Comparison of ENCODE assay signal across 30 mouse cellular contexts in the genomic region with DNA sequence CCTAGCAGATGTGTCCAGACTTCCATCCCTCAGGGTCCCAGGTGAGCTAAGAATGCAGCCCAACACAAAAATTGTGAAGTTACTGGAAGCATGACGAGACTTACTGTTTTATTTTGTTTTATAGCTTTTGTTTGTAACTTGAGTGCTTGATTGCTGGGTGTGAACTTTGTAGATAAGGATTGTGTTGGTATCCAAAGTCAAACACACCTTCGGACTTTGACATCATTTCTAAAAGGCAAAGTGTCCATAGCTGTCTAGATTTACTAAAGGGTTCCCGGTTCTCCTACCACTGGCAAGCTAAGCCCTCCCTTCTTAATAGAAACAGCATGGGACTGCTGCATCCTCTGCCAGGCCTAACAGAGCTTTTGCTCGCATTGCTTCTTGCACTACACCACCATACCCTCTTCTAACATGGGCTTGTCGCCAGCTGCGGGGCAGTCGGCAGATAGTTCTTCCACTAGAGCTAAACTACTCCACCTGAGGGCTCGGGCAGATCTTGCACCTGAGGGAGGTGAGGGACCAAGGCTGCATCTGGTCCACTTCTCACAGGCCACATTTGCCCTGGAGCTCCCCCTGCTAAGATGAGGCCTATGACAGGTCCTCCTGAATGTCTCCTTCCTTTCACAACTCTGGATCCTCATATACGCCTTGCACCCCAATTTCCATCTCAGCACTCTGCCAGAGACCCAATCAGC. TPM values are rescaled to one million over a fixed set of nuclear protein-coding genes. Genes with fewer than 3 reads are reported as not detected.
A peak's percentile ranks its signal among the peaks of the same experiment; 100 is the strongest.
DNase-seq lines count a peak whose midpoint lies in the region; ATAC-seq and TF ChIP-seq lines count a peak whose summit lies in the region.
"Had no signal": no experiment of that assay in that cellular context is flagged by ENCODE, and none has a peak within 500 bp of the region (broad histone marks: within the 10 kb centered on the region; RNA-seq: fewer than 3 reads in every experiment).

No protein-coding gene starts in this region.

- H3K4me1 ChIP-seq in liver, adult 2 months (ENCODE audit: control insufficient read depth, insufficient read depth, low read length) = peaks cover 14% of the 10 kb centered on the region
- H3K4me1 ChIP-seq in intestine, embryonic 14.5 days (replicated peaks; ENCODE audit: control insufficient read depth, insufficient read depth, low read length) = no peaks in the 10 kb centered on the region
- 0 out of 2 replicates have a peak, but pooled peaks cover 8% of the 10 kb centered on the region for H3K4me1 ChIP-seq in intestine, postnatal 0 days (replicated peaks; ENCODE audit: control insufficient read depth, insufficient read depth, low read length)
- peaks cover 20% of the 10 kb centered on the region for H3K4me1 ChIP-seq in small intestine, adult 2 months (ENCODE audit: control insufficient read depth, insufficient read depth, insufficient read length, low read length)
- H3K4me1 ChIP-seq in hindbrain, embryonic 11.5 days (replicated peaks; ENCODE audit: control insufficient read depth, insufficient read depth, low read length) = no peaks in the 10 kb centered on the region
- H3K4me1 ChIP-seq: forebrain, embryonic 10.5 days; forebrain, embryonic 13.5 days; heart, embryonic 10.5 days; heart, embryonic 13.5 days; hindbrain, embryonic 13.5 days had no signal

- no peaks in the 10 kb centered on the region for H3K9me3 ChIP-seq in intestine, embryonic 14.5 days (ENCODE audit: control insufficient read depth, low read length)
- no peaks in the 10 kb centered on the region for H3K9me3 ChIP-seq in intestine, postnatal 0 days (ENCODE audit: control insufficient read depth)
- H3K9me3 ChIP-seq in hindbrain, embryonic 11.5 days (ENCODE audit: control insufficient read depth, low read length) = no peaks in the 10 kb centered on the region
- H3K9me3 ChIP-seq: forebrain, embryonic 10.5 days; forebrain, embryonic 13.5 days; G1E; heart, embryonic 10.5 days; heart, embryonic 13.5 days; hindbrain, embryonic 13.5 days had no signal

- WGBS in liver, adult 2 months = 35% methylated on average over 9 of the region's 9 CpGs
- WGBS in intestine, embryonic 14.5 days = 86% methylated on average over 9 of the region's 9 CpGs
- WGBS in intestine, postnatal 0 days = 51% methylated on average over 9 of the region's 9 CpGs
- 32% methylated on average over 9 of the region's 9 CpGs for WGBS in small intestine, adult 2 months
- WGBS in hindbrain, embryonic 11.5 days = 90% methylated on average over 9 of the region's 9 CpGs

- H3K27me3 ChIP-seq in liver, adult 2 months (ENCODE audit: control insufficient read depth, insufficient read depth, low read length) = no peaks in the 10 kb centered on the region
- no peaks in the 10 kb centered on the region for H3K27me3 ChIP-seq in intestine, embryonic 14.5 days (replicated peaks; ENCODE audit: control insufficient read depth, insufficient read depth, low read length)
- no peaks in the 10 kb centered on the region for H3K27me3 ChIP-seq in intestine, postnatal 0 days (replicated peaks; ENCODE audit: control insufficient read depth, insufficient read depth, low read length)
- no peaks in the 10 kb centered on the region for H3K27me3 ChIP-seq in small intestine, adult 2 months (ENCODE audit: control insufficient read depth, insufficient read depth, low read length)
- H3K27me3 ChIP-seq in hindbrain, embryonic 11.5 days (ENCODE audit: control insufficient read depth, insufficient read depth, low read length) = no peaks in the 10 kb centered on the region
- H3K27me3 ChIP-seq: CH12.LX; forebrain, embryonic 13.5 days; heart, embryonic 13.5 days; hindbrain, embryonic 13.5 days; Patski had no signal

- peak; percentile 96 for DNase-seq in liver, adult 2 months (ENCODE audit: extremely low read depth, low read depth, low spot score)
- no peak for DNase-seq in liver
- DNase-seq in intestine, embryonic 14.5 days (ENCODE audit: low spot score) = no peak
- DNase-seq in hindbrain, embryonic 11.5 days (ENCODE audit: low spot score) = no peak
- DNase-seq in thymus, postnatal 10 days (ENCODE audit: low spot score in 2 of 2) = no peak
- no peak for DNase-seq in spleen, postnatal 10 days (ENCODE audit: low spot score in 2 of 2)
- DNase-seq: adrenal gland, adult 8-10 months; adrenal gland, postnatal 25 days; cerebellum, adult 11-12 months; cerebellum, adult 8-10 months; cerebellum, postnatal 10 days; cerebellum, postnatal 36 days; gastrocnemius, postnatal 10 days; gastrocnemius, postnatal 36 days; heart, adult 2 months; heart, postnatal 14 days; heart, postnatal 4 days had no signal

- H3K36me3 ChIP-seq in liver, adult 2 months (ENCODE audit: control insufficient read depth, insufficient read depth, low read length) = no peaks in the 10 kb centered on the region
- peaks cover 21% of the 10 kb centered on the region for H3K36me3 ChIP-seq in intestine, embryonic 14.5 days (ENCODE audit: control insufficient read depth, insufficient read depth, low read length)
- no peaks in the 10 kb centered on the region for H3K36me3 ChIP-seq in intestine, postnatal 0 days (ENCODE audit: control insufficient read depth, insufficient read depth)
- H3K36me3 ChIP-seq in small intestine, adult 2 months (ENCODE audit: control insufficient read depth, insufficient read depth, low read length) = 0 out of 2 replicates have a peak, but pooled peaks cover 3% of the 10 kb centered on the region
- peaks cover 5% of the 10 kb centered on the region; the same call in 1 of the 2 replicates for H3K36me3 ChIP-seq in hindbrain, embryonic 11.5 days (ENCODE audit: control insufficient read depth, insufficient read depth, low read length)
- H3K36me3 ChIP-seq: G1E had no signal

- 0 out of 2 replicates have a peak, but pooled peaks have one; percentile 4 for TF ChIP-seq CTCF in liver, adult 2 months (IDR thresholded peaks at IDR 0.05; ENCODE audit: low read depth, low read length)
- TF ChIP-seq CTCF in intestine, postnatal 0 days (IDR thresholded peaks at IDR 0.05; ENCODE audit: low read depth) = 0 out of 2 replicates have a peak, but pooled peaks have one; percentile 16
- peak; percentile 17; the same call in 1 of the 2 replicates for TF ChIP-seq CTCF in small intestine, adult 2 months (IDR thresholded peaks at IDR 0.05; ENCODE audit: extremely low read depth, insufficient read length, insufficient replicate concordance, low read depth, low read length)

- peak overlapping the region; percentile 56 for H3K27ac ChIP-seq in liver, adult 2 months (replicated peaks; ENCODE audit: insufficient read depth, low read depth, low read length)
- no peak overlapping the region for H3K27ac ChIP-seq in intestine, embryonic 14.5 days (ENCODE audit: low read depth)
- H3K27ac ChIP-seq in intestine, postnatal 0 days (ENCODE audit: low read depth, low read length) = peak overlapping the region; percentile 66
- H3K27ac ChIP-seq in small intestine, adult 2 months (ENCODE audit: insufficient read depth, low read depth, low read length) = peak overlapping the region; percentile 86
- H3K27ac ChIP-seq in hindbrain, embryonic 11.5 days (ENCODE audit: low read depth, low read length) = no peak overlapping the region
- H3K27ac ChIP-seq: forebrain, embryonic 10.5 days; forebrain, embryonic 13.5 days; heart, adult 2 months; heart, embryonic 10.5 days; heart, embryonic 13.5 days; hindbrain, embryonic 13.5 days had no signal

- no peaks in the 10 kb centered on the region for H3K79me2 ChIP-seq in liver, adult 2 months (ENCODE audit: control insufficient read depth, insufficient read depth, low read length)

- ATAC-seq in intestine, embryonic 14.5 days (replicated peaks; ENCODE audit: low FRiP score, low TSS enrichment, low read depth) = peak; percentile 43; the same call in 1 of the 2 replicates
- ATAC-seq in intestine, postnatal 0 days = peak; percentile 84
- no peak for ATAC-seq in hindbrain, embryonic 11.5 days (ENCODE audit: low FRiP score)
- ATAC-seq: forebrain, embryonic 13.5 days; forebrain, embryonic 16.5 days; hindbrain, embryonic 16.5 days; Patski had no signal

- H3K9ac ChIP-seq in liver, adult 2 months (ENCODE audit: low read depth, low read length) = no peak overlapping the region
- no peak overlapping the region for H3K9ac ChIP-seq in intestine, embryonic 14.5 days (ENCODE audit: low read length)
- no peak overlapping the region for H3K9ac ChIP-seq in intestine, postnatal 0 days (ENCODE audit: low read depth, low read length)
- H3K9ac ChIP-seq in hindbrain, embryonic 11.5 days (ENCODE audit: low read depth, low read length) = no peak overlapping the region
- H3K9ac ChIP-seq: forebrain, embryonic 13.5 days; heart, embryonic 13.5 days; hindbrain, embryonic 13.5 days had no signal

- H3K4me3 ChIP-seq in liver, adult 2 months (ENCODE audit: insufficient read depth, low read depth, low read length) = no peak overlapping the region
- H3K4me3 ChIP-seq in intestine, embryonic 14.5 days (ENCODE audit: low read depth, low read length) = no peak overlapping the region
- H3K4me3 ChIP-seq in intestine, postnatal 0 days (ENCODE audit: low read depth, low read length) = no peak overlapping the region
- H3K4me3 ChIP-seq in small intestine, adult 2 months (ENCODE audit: low read depth, low read length) = peak overlapping the region; percentile 18; the same call in 1 of the 2 replicates
- no peak overlapping the region for H3K4me3 ChIP-seq in hindbrain, embryonic 11.5 days (ENCODE audit: low read depth, low read length)
- H3K4me3 ChIP-seq: forebrain, embryonic 10.5 days; forebrain, embryonic 13.5 days; heart, adult 2 months; heart, embryonic 10.5 days; heart, embryonic 13.5 days; hindbrain, embryonic 13.5 days had no signal

- no peak for TF ChIP-seq POLR2A in liver, adult 2 months (IDR thresholded peaks at IDR 0.05; ENCODE audit: extremely low read depth, insufficient read depth, low read length)
- no peak for TF ChIP-seq POLR2A in small intestine, adult 2 months (IDR thresholded peaks at IDR 0.05; ENCODE audit: low read depth, low read length)

- H3K4me2 ChIP-seq in intestine, embryonic 14.5 days (ENCODE audit: low read length) = no peak overlapping the region
- peak overlapping the region; percentile 43 for H3K4me2 ChIP-seq in intestine, postnatal 0 days (replicated peaks; ENCODE audit: low read depth)
- H3K4me2 ChIP-seq in hindbrain, embryonic 11.5 days (replicated peaks; ENCODE audit: low read depth, low read length) = no peak overlapping the region
- H3K4me2 ChIP-seq: forebrain, embryonic 13.5 days; heart, embryonic 13.5 days; hindbrain, embryonic 13.5 days had no signal

RNA-seq across cellular contexts. Expression of a gene that starts 16.9 kb away (rescaled TPM):
- total RNA-seq in liver, adult 2 months (2014; rRNA removed) = not detected in 2 replicates
- not detected in 2 replicates for polyA plus RNA-seq in liver, adult 2 months (2012; rRNA removed)
- polyA plus RNA-seq in intestine, embryonic 14.5 days (2014; fragmentation: Nextera tagmentation; extraction: Ambion mirVana) = 28.7 and 28.8 TPM in 2 replicates
- 19.2 and 20.4 TPM in 2 replicates for polyA plus RNA-seq in intestine, postnatal 0 days (2015; fragmentation: Nextera tagmentation; extraction: Ambion mirVana)
- 3.1 and 8.9 TPM in 2 replicates for polyA plus RNA-seq in small intestine, adult 2 months (2012; rRNA removed)
- 1.8 and 3.4 TPM in 2 replicates for polyA plus RNA-seq in hindbrain, embryonic 11.5 days (2014; fragmentation: Nextera tagmentation; extraction: Ambion mirVana)
- total RNA-seq: adrenal gland, adult 8-10 months; adrenal gland, postnatal 25 days; CH12.LX; gastrocnemius, postnatal 10 days; granulocyte monocyte progenitor cell, adult 5-6 weeks; heart, adult 2 months had no signal
- polyA plus RNA-seq: G1E had no signal

Comparison
In these comparisons a context has a peak if more than half of its experiments do, and no peak if none do; other contexts are left out.
1. H3K27ac ChIP-seq: peak in liver, adult 2 months (single experiment), intestine, postnatal 0 days (single experiment) and small intestine, adult 2 months (single experiment); none in intestine, embryonic 14.5 days (single experiment) and hindbrain, embryonic 11.5 days (single experiment).
2. Peak in every context shown above with its lines, with median percentiles within 50 percentile points of each other: CTCF ChIP-seq.